Mouse (Mus musculus): ENCODE results near the gene Zfp97. TPM values are rescaled to one million over a fixed set of nuclear protein-coding genes. Genes with fewer than 3 reads are reported as not detected.
"Not testable (repeated sequence)": the region's sequence is repeated elsewhere in the genome, so short reads cannot be mapped to it uniquely, and the experiment has no call there.

Gene Zfp97
- polyA plus RNA-seq (2011; ENCODE audit: insufficient read depth, insufficient read length, low read depth, missing spikeins), result 14.8 and 18.6 TPM in 2 replicates

- not testable (repeated sequence) for H3K4me3 ChIP-seq (ENCODE audit: low read depth, low read length); H3K9me3 ChIP-seq (replicated peaks; ENCODE audit: control insufficient read depth, insufficient read depth, low read length, poor library complexity, severe bottlenecking); H3K27ac ChIP-seq (ENCODE audit: insufficient read depth, low read length)
These were observed at the start of gene Zfp97 for GRCm38 (mm10) chr17:17120830-17121502. Gene Zfp97 (plus strand): TSS chr17:17121415.

GRCm38 (mm10) chr17:17178757-17179413 lies 57.7 kb downstream of the Zfp97 start:
- not testable (repeated sequence) for H3K9me3 ChIP-seq (replicated peaks; ENCODE audit: control insufficient read depth, insufficient read depth, low read length, poor library complexity, severe bottlenecking); H3K36me3 ChIP-seq (ENCODE audit: control insufficient read depth, insufficient read depth, low read length, poor library complexity, severe bottlenecking); H3K27me3 ChIP-seq (ENCODE audit: control insufficient read depth, insufficient read depth, low read length, poor library complexity, severe bottlenecking); H3K9ac ChIP-seq (ENCODE audit: low read depth, poor library complexity, severe bottlenecking); H3K27ac ChIP-seq (ENCODE audit: insufficient read depth, low read length); H3K4me3 ChIP-seq (ENCODE audit: low read depth, low read length); H3K4me1 ChIP-seq (ENCODE audit: control insufficient read depth, insufficient read depth, low read length)

More at GRCm38 (mm10) chr17:17120830-17121502, at the start of gene Zfp97:
- H3K27me3 ChIP-seq (ENCODE audit: control insufficient read depth, insufficient read depth, low read length, poor library complexity, severe bottlenecking); H3K36me3 ChIP-seq (ENCODE audit: control insufficient read depth, insufficient read depth, low read length, poor library complexity, severe bottlenecking); H3K4me1 ChIP-seq (ENCODE audit: control insufficient read depth, insufficient read depth, low read length); H3K9ac ChIP-seq (ENCODE audit: low read depth, poor library complexity, severe bottlenecking): not testable (repeated sequence)

- H3K9me3 ChIP-seq (replicated peaks; ENCODE audit: control insufficient read depth, insufficient read depth, low read length, poor library complexity, severe bottlenecking), result peaks cover 26% of the 10 kb centered on the region
- H3K27ac ChIP-seq (ENCODE audit: insufficient read depth, low read length); H3K4me3 ChIP-seq (ENCODE audit: low read depth, low read length); H3K9ac ChIP-seq (ENCODE audit: low read depth, poor library complexity, severe bottlenecking); H3K27me3 ChIP-seq (ENCODE audit: control insufficient read depth, insufficient read depth, low read length, poor library complexity, severe bottlenecking); H3K4me1 ChIP-seq (ENCODE audit: control insufficient read depth, insufficient read depth, low read length); H3K36me3 ChIP-seq (ENCODE audit: control insufficient read depth, insufficient read depth, low read length, poor library complexity, severe bottlenecking): not testable (repeated sequence)
These were observed 73.5 kb downstream of the Zfp97 start for GRCm38 (mm10) chr17:17194761-17195160.

- no peak for TF ChIP-seq POLR2A (IDR thresholded peaks at IDR 0.05; ENCODE audit: insufficient read depth, low read length)
- no peak for TF ChIP-seq EP300 (IDR thresholded peaks at IDR 0.05; ENCODE audit: insufficient read depth, low read depth, low read length)
- no peak for TF ChIP-seq CTCF (IDR thresholded peaks at IDR 0.05; ENCODE audit: low read depth, low read length)
These were observed 74.0 kb downstream of the Zfp97 start for GRCm38 (mm10) chr17:17195178-17195577.

GRCm38 (mm10) chr17:17196111-17196510 lies 74.9 kb downstream of the Zfp97 start:
- not testable (repeated sequence) for H3K27ac ChIP-seq (ENCODE audit: insufficient read depth, low read length); H3K4me3 ChIP-seq (ENCODE audit: low read depth, low read length); H3K36me3 ChIP-seq (ENCODE audit: control insufficient read depth, insufficient read depth, low read length, poor library complexity, severe bottlenecking); H3K4me1 ChIP-seq (ENCODE audit: control insufficient read depth, insufficient read depth, low read length); H3K27me3 ChIP-seq (ENCODE audit: control insufficient read depth, insufficient read depth, low read length, poor library complexity, severe bottlenecking); H3K9ac ChIP-seq (ENCODE audit: low read depth, poor library complexity, severe bottlenecking)
- H3K9me3 ChIP-seq (replicated peaks; ENCODE audit: control insufficient read depth, insufficient read depth, low read length, poor library complexity, severe bottlenecking), result peaks cover 30% of the 10 kb centered on the region

More at GRCm38 (mm10) chr17:17195178-17195577, 74.0 kb downstream of the Zfp97 start:
- peaks cover 26% of the 10 kb centered on the region for H3K9me3 ChIP-seq (replicated peaks; ENCODE audit: control insufficient read depth, insufficient read depth, low read length, poor library complexity, severe bottlenecking)
- H3K4me3 ChIP-seq (ENCODE audit: low read depth, low read length), result no peak overlapping the region
- H3K4me1 ChIP-seq (ENCODE audit: control insufficient read depth, insufficient read depth, low read length), result no peaks in the 10 kb centered on the region
- H3K27ac ChIP-seq (ENCODE audit: insufficient read depth, low read length), result peak overlapping the region; percentile 59
- H3K27me3 ChIP-seq (ENCODE audit: control insufficient read depth, insufficient read depth, low read length, poor library complexity, severe bottlenecking), result no peaks in the 10 kb centered on the region
- H3K36me3 ChIP-seq (ENCODE audit: control insufficient read depth, insufficient read depth, low read length, poor library complexity, severe bottlenecking), result no peaks in the 10 kb centered on the region; the same call in 1 of the 2 replicates
- H3K9ac ChIP-seq (ENCODE audit: low read depth, poor library complexity, severe bottlenecking), result no peak overlapping the region

Other genes with a start within 250 kb of the Zfp97 start
- gene Zfp960, start 57.3 kb upstream of the Zfp97 start, polyA plus RNA-seq (2011; ENCODE audit: insufficient read depth, insufficient read length, low read depth, missing spikeins), result 23.3 and 25.6 TPM in 2 replicates